Mouse (Mus musculus) CD8-positive naive resting alpha-beta T cell, adult 57 days (primary cell): ENCODE results near the gene Dnah3. TPM values are rescaled to one million over a fixed set of nuclear protein-coding genes. Genes with fewer than 3 reads are reported as not detected.

Experiments used
- total RNA-seq: library from RNA; stranded (reverse); gene quantifications from one replicate; pipeline ENCODE4 v1.2.4, GENCODE M21; 2023

The Dnah3 gene
- total RNA-seq = not detected

DNA sequence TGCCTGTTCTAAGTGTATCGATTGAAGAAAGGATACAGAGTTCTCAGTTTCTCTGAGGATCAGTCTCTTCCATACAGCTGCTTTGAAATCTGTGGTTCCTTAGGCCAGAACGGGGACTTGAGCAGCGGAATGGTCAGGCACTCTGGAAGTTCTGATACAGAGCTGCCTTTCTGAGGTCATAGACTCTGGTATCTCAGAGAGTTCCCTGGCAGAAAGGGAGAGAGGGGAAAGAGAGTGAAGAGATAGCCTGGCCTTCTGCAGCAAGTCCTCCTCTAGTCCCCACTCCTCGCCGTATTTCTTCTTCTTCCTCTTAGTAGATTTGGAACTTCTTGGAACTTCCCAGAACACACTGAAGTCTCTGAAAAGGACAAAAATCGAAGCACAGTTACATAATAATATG lies at the start of gene Dnah3:
Gene Dnah3 (minus strand): TSS at position 101 of the 400 bp plus-strand sequence.

DNA sequence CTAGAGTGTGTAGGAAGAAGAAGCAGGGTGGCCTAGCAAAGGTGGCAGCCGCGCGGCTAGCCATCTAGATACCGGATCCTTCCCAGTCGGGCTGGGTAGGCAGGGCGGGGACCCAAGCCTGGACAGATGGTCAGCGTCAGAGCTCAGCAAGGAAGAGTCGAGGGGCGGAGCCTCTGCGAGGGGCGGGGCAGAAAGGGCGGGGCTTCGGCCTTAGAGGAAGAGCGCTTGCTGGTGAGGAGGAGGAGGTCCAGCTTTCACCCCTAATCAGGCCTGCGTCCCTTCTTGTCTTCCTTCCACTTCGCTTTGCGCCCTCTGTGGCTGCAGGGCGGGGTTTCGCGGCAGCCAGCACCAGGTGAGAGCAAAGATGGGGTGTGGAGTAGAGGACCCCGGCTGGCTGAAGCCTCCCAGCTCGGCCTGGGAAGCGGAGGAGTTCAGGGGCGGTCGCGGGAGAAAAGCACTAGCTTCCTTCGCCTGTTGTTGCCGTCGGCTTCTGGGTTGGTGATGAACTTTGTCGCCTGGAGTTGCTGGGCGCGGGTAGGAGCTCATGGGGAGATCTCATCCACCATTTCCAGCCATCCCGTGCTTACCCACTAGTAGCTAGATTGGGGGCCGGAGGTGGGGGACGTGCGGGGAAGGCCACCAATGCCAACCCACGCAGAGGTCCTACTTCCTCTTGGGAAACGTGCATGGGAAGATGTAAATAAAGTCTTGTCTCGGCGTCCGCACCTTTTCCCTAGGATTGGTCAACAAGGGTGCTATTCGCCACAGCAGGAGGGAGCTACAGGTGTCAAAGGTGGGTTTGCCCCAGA lies 7.3 kb upstream of the Dnah3 start, which contains the start of gene Tmem159:
Gene Tmem159 (plus strand): TSS at position 190 of the 809 bp plus-strand sequence.

DNA sequence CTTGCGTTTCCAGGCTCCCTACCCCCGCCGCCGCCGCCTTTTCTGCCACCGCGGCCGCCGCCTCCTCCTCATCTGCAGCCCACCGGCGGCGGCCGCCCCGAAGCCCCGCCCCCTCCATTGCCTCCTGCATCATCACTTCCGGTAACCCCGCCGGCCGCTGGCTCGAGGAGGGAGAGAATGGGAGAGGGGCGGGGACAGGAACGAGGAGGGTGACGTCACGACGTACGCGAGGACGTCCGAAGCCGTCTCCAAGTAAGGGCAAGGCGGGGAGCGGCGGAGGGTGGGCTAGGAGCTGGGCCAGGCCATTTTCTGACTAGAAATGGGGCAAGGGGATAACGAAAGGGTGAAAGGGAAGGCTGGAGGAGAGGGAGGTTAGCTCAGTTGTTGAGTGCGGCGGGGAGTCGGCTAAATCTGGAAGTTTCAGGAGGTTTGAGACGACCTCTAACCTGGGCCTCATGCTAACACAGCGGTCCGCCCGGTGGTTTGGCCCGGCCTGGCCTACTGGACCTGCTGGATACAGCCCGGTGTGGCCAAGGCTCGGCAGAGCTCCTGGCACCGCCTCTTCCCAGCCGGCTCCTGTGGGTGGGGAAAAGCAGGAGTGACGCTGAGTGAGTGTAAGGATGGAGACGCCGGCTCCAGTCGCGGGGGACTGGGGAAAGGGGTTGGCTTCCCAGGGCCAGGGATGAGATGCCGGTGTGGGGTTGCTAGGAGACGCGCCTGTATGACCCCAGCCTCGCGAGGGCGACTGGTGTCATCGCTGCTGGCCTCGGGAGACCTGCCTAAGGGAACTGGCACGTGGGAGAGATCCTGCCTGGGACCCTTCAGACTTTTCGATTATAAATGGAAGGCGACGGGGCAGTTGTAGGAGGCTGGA lies 199.2 kb downstream of the Dnah3 start, which contains the start of the genes Lyrm1 and Dcun1d3:
Gene Lyrm1 (plus strand): TSS at position 223 of the 874 bp plus-strand sequence.
Gene Dcun1d3 (minus strand): TSS at position 660 of the 874 bp plus-strand sequence.

Other genes with a start within 250 kb of the Dnah3 start
- gene Lyrm1, start 199.4 kb downstream of the Dnah3 start, total RNA-seq = 7.2 TPM
- gene Dcun1d3, start 199.0 kb downstream of the Dnah3 start, total RNA-seq = 22.2 TPM
- gene Tmem159, start 7.1 kb upstream of the Dnah3 start, total RNA-seq = not detected
- not detected for gene Zp2, start 50.0 kb upstream of the Dnah3 start, total RNA-seq
- gene Anks4b, start 78.6 kb upstream of the Dnah3 start, total RNA-seq = not detected
- gene Crym, start 106.8 kb upstream of the Dnah3 start, total RNA-seq = not detected
- gene Abca14, start 108.7 kb upstream of the Dnah3 start, total RNA-seq = not detected
- not detected for gene Abca15, start 233.4 kb upstream of the Dnah3 start, total RNA-seq